Mouse (Mus musculus) erythroblast, adult 5-6 weeks (primary cell): Measurements from ENCODE around the gene Ddx51. TPM values are rescaled to one million over a fixed set of nuclear protein-coding genes. Genes with fewer than 3 reads are reported as not detected.

Source experiments
- ATAC-seq: replicated peaks from 2 replicates; pipeline ENCODE4 v1.8.0; 2016; ENCODE audit warnings: moderate number of reproducible peaks, mild to moderate bottlenecking, moderate TSS enrichment, inconsistent platforms; ENCODE audit not compliant: poor library complexity, low FRiP score, severe bottlenecking
- total RNA-seq, 2 experiments: library from RNA; stranded (forward) in 1 of 2; stranded (reverse) in 1 of 2; fragments of 150-400 nt in 1 of 2; fragments of 200-764, 138-1000 nt in 1 of 2; gene quantifications; 2 replicates each; pipeline versions ENCODE4 v1.2.3 to v1.2.4; 2015 to 2017; ENCODE audit warnings: low replicate concordance in 2 of 2

Ddx51 gene
- total RNA-seq, 2 experiments from 2014 or later: 0.43 to 7.9 TPM

- ATAC-seq: no peak
These were observed 6.9 kb upstream of the Ddx51 start for GRCm38 (mm10) chr5:110646377-110646776.

GRCm38 (mm10) chr5:110653686-110654085 is 435 bp downstream of the Ddx51 start:
- ATAC-seq: 0 out of 2 replicates have a peak, but pooled peaks have one; percentile 0

- ATAC-seq: no peak
These were observed 6.4 kb downstream of the Ddx51 start for GRCm38 (mm10) chr5:110659682-110660081.

- ATAC-seq: no peak
These were observed 10.8 kb downstream of the Ddx51 start for GRCm38 (mm10) chr5:110664041-110664440.

GRCm38 (mm10) chr5:110664750-110665269 is 11.6 kb downstream of the Ddx51 start:
- ATAC-seq: no peak

- no peak for ATAC-seq
These were observed 12.4 kb downstream of the Ddx51 start for GRCm38 (mm10) chr5:110665486-110666121.

GRCm38 (mm10) chr5:110682041-110682440 is 28.8 kb downstream of the Ddx51 start:
- ATAC-seq: no peak

GRCm38 (mm10) chr5:110698617-110699016 is 45.4 kb downstream of the Ddx51 start:
- no peak for ATAC-seq

GRCm38 (mm10) chr5:110704004-110704403 is 50.8 kb downstream of the Ddx51 start:
- no peak for ATAC-seq

GRCm38 (mm10) chr5:110709256-110709655 is 56.0 kb downstream of the Ddx51 start:
- ATAC-seq: no peak

Other genes starting within 250 kb of the Ddx51 start
- 6.3 and 9.6 TPM in 2 replicates for gene Fbrsl1, start 204.9 kb upstream of the Ddx51 start, total RNA-seq (2015; ENCODE audit: low replicate concordance)
- 4.9 and 7.9 TPM in 2 replicates for gene Fbrsl1, start 204.9 kb upstream of the Ddx51 start, total RNA-seq (2017; ENCODE audit: low replicate concordance)
- 1.7 and 5.0 TPM in 2 replicates for gene Galnt9, start 109.1 kb upstream of the Ddx51 start, total RNA-seq (2015; ENCODE audit: low replicate concordance)
- gene Galnt9, start 109.1 kb upstream of the Ddx51 start, total RNA-seq (2017; ENCODE audit: low replicate concordance): 3.6 and 4.0 TPM in 2 replicates
- 9.4 and 25.7 TPM in 2 replicates for gene Noc4l, start within 50 bp of the Ddx51 start, total RNA-seq (2015; ENCODE audit: low replicate concordance)
- 9.5 and 11.4 TPM in 2 replicates for gene Noc4l, start within 50 bp of the Ddx51 start, total RNA-seq (2017; ENCODE audit: low replicate concordance)
- 219 and 273 TPM in 2 replicates for gene Ep400, start 117.3 kb downstream of the Ddx51 start, total RNA-seq (2015; ENCODE audit: low replicate concordance)
- gene Ep400, start 117.3 kb downstream of the Ddx51 start, total RNA-seq (2017; ENCODE audit: low replicate concordance): 224 and 225 TPM in 2 replicates
- gene Pus1, start 127.2 kb downstream of the Ddx51 start, total RNA-seq (2015; ENCODE audit: low replicate concordance): 2.1 and 6.7 TPM in 2 replicates
- gene Pus1, start 127.2 kb downstream of the Ddx51 start, total RNA-seq (2017; ENCODE audit: low replicate concordance): 5.6 and 12.4 TPM in 2 replicates
- gene Ulk1, start 156.6 kb downstream of the Ddx51 start, total RNA-seq (2015; ENCODE audit: low replicate concordance): 282 and 363 TPM in 2 replicates
- 327 and 394 TPM in 2 replicates for gene Ulk1, start 156.6 kb downstream of the Ddx51 start, total RNA-seq (2017; ENCODE audit: low replicate concordance)
- 121 and 159 TPM in 2 replicates for gene Hscb, start 186.3 kb downstream of the Ddx51 start, total RNA-seq (2015; ENCODE audit: low replicate concordance)
- gene Hscb, start 186.3 kb downstream of the Ddx51 start, total RNA-seq (2017; ENCODE audit: low replicate concordance): 133 and 153 TPM in 2 replicates
- 70.4 and 71.9 TPM in 2 replicates for gene Chek2, start 186.5 kb downstream of the Ddx51 start, total RNA-seq (2015; ENCODE audit: low replicate concordance)
- 86.9 and 122 TPM in 2 replicates for gene Chek2, start 186.5 kb downstream of the Ddx51 start, total RNA-seq (2017; ENCODE audit: low replicate concordance)
- 0.63 and 2.5 TPM in 2 replicates for gene Ttc28, start 226.4 kb downstream of the Ddx51 start, total RNA-seq (2015; ENCODE audit: low replicate concordance)
- 0.51 and 1.5 TPM in 2 replicates for gene Ttc28, start 226.4 kb downstream of the Ddx51 start, total RNA-seq (2017; ENCODE audit: low replicate concordance)